Mouse (Mus musculus) spleen, adult 2 months (tissue): ENCODE measurements around the gene Arhgef40. TPM values are rescaled to one million over a fixed set of nuclear protein-coding genes. Genes with fewer than 3 reads are reported as not detected.
A peak's percentile ranks its signal among the peaks of the same experiment; 100 is the strongest.

Source experiments
- DNase-seq, 2 experiments: peaks; one replicate each; pipeline versions ENCODE4 v3.0.0 to v3.0.0-alpha.2; 2012 to 2021; ENCODE audit warnings: low spot score in 2 of 2, low read depth in 1 of 2
- H3K27ac ChIP-seq: fragments of 200-500 bp; 2 replicates; pipeline ENCODE4 v1.5.1; 2012; ENCODE audit warnings: low read length, inconsistent platforms; ENCODE audit not compliant: insufficient read depth
- H3K27me3 ChIP-seq: fragments of 200-500 bp; 2 replicates; pipeline ENCODE4 v1.6.1; 2012; ENCODE audit warnings: mild to moderate bottlenecking, moderate library complexity, low read length, inconsistent platforms; ENCODE audit not compliant: control insufficient read depth, insufficient read depth
- H3K36me3 ChIP-seq: fragments of 200-500 bp; 2 replicates; pipeline ENCODE4 v1.6.1; 2012; ENCODE audit warnings: mild to moderate bottlenecking, low read length, inconsistent platforms; ENCODE audit not compliant: control insufficient read depth, insufficient read depth
- H3K4me1 ChIP-seq: fragments of 200-500 bp; 2 replicates; pipeline ENCODE4 v1.6.1; 2011; ENCODE audit warnings: inconsistent platforms; ENCODE audit not compliant: control insufficient read depth, insufficient read depth, insufficient read length
- H3K4me3 ChIP-seq: fragments of 200-500 bp; 2 replicates; pipeline ENCODE4 v1.5.1; 2011; ENCODE audit warnings: mild to moderate bottlenecking, inconsistent platforms; ENCODE audit not compliant: insufficient read depth, insufficient read length; ENCODE audit errors: extremely low read depth
- CTCF ChIP-seq: fragments of 200-500 bp; IDR thresholded peaks from 2 replicates; pipeline ENCODE4 v1.5.1; 2011; ENCODE audit warnings: mild to moderate bottlenecking, inconsistent platforms; ENCODE audit not compliant: insufficient read depth, insufficient read length, insufficient replicate concordance; ENCODE audit errors: extremely low read depth
- POLR2A ChIP-seq: fragments of 200-500 bp; IDR thresholded peaks from 2 replicates; pipeline ENCODE4 v1.6.1; 2011; ENCODE audit warnings: low read depth, low read length, inconsistent platforms
- WGBS: fragments of 180-500 bp; shearing (Covaris S2); methylation state at CpG from one replicate; pipeline ENCODE4 v1.1.7; 2018; 5-methylcytosine and 5-hydroxymethylcytosine counted together
- polyA plus RNA-seq: library from polyadenylated mRNA; depleted of rRNA; stranded (reverse); fragments of >200 nt; gene quantifications from 2 replicates; pipeline ENCODE4 v1.2.3, GENCODE M21; 2012; rRNA removed

Arhgef40 gene
- polyA plus RNA-seq: 18.4 and 19.3 TPM in 2 replicates

DNA sequence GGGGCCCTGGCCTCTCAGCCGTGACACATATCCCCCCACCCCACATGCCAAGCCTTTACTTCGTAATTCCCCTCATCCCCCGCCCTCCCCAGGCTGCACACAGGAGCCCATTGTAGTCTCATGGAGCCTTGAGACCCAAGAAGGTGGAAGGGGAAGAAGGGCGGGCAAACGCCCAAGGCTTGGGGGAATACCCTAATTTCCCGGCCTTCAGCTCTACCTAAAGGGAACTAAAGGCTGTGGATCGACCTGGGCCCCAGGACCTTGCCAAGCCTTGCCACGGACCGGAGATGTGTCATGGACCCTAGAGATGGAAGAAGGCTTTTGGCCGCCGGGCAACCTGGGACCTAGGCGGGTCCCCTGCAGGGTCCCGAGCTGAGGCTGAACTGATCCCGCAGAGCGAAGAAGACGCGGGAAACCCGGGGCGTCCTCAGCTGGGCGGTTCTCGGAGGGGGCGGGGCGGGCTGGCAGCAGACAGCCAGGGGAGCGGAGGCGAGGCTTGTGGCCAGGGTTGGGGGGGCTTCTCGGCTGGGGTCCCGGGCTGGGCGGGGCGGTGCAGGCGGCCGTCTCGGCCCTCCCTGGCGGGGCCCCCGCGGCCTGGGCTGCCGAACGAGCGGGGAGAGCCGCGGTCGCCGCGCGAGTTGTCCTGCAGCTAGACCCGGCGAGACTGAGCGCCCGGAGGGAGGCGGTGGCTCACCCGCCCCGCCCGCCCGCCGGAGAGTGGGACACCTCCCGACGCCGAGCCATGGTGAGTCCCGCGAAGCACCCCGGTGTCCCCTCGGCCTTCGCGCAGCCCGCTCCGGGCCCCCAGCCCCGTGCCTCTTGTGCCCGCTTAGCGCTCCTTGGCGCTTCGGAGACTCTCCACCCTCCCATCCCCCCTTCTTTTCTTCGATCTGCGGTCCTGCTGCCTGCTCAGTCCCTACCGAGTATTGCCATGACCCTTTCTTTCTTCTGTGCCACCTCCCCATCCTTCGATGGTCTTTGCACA, at the start of gene Arhgef40:
Gene Arhgef40 (plus strand): TSS at position 473 of the 985 bp plus-strand sequence.
- 0 out of 2 replicates have a peak within 1 kb of the TSS, but pooled peaks have one; percentile 6 for H3K27ac ChIP-seq

DNA sequence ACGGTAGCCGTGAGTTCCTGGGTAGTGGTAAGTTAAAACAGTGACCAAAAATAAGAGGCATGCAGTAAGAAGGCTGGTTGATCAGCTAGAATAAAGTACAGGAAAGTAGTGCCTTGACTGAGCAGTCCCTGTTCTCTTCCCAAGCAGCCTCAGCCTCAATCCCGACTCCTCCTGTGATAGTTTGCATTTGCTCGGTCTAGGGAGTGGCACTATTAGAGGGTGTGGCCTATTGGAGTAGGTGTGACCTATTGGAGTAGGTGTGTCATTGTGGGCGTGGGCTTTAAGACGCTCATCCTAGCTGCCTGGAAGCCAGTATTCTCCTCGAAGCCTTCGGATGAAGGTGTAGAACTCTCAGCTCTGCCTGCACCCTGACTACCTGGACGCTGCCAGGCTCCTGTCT, 45.5 kb upstream of the Arhgef40 start:
- DNase-seq: no peak
- Histone ChIP-seq H3K27me3 (no peaks in the 10 kb centered on the region; the same call in 1 of the 2 replicates), H3K4me1 (no peaks in the 10 kb centered on the region), H3K4me3 (no peak overlapping the region), H3K36me3 (no peaks in the 10 kb centered on the region), H3K27ac (no peak overlapping the region)
- 92% methylated on average over 9 of the region's 9 CpGs for WGBS
- no peak for TF ChIP-seq CTCF
- TF ChIP-seq POLR2A: no peak

More for the DNA sequence above, at the start of gene Arhgef40:
- peaks cover 8% of the 10 kb centered on the region; the same call in 1 of the 2 replicates for H3K27me3 ChIP-seq
- TF ChIP-seq POLR2A (no peak), CTCF (no peak)
- H3K4me3 ChIP-seq: peak within 1 kb of the TSS; percentile 62
- peaks cover 12% of the 10 kb centered on the region for H3K4me1 ChIP-seq
- no peaks in the 10 kb centered on the region for H3K36me3 ChIP-seq
- WGBS: 1% methylated on average over 72 of the region's 74 CpGs
- DNase-seq: peak in 1 of 2 experiments; percentile 24

DNA sequence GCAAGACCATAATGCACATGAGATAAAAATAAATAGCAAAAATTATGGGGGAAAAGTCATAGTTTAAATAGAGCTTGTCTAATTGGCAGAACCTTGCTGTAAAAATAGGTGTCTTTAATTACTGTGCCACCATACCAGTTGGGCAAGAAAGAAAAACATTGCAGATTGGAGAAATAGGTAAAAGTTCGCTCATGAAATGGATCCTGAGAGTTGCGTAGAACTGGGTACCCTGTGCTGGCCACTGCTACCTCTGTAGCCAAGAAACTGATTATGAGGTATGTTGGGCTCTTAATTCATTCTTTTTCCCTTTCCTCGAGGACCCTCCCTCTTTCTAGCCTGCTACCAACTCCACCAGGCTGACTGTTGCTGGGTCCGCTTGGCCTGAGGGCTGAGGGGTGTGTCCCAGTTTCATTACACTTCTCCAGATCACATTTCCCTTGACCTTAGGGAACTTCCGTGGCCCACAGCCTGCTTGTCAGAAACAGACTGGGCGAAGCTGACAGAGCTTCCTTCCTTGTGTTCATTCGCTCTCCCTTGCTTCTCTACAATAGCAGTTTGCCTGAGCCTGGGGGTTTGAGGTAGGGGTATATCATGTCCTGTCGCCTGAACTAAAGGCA, 43.5 kb upstream of the Arhgef40 start:
- no peaks in the 10 kb centered on the region; the same call in 1 of the 2 replicates for H3K27me3 ChIP-seq
- H3K36me3 ChIP-seq: no peaks in the 10 kb centered on the region
- no peaks in the 10 kb centered on the region for H3K4me1 ChIP-seq
- no peak overlapping the region for H3K27ac ChIP-seq
- TF ChIP-seq POLR2A: no peak
- TF ChIP-seq CTCF: no peak
- WGBS: 49% methylated on average over 8 of the region's 8 CpGs
- DNase-seq: no peak
- no peak overlapping the region for H3K4me3 ChIP-seq

DNA sequence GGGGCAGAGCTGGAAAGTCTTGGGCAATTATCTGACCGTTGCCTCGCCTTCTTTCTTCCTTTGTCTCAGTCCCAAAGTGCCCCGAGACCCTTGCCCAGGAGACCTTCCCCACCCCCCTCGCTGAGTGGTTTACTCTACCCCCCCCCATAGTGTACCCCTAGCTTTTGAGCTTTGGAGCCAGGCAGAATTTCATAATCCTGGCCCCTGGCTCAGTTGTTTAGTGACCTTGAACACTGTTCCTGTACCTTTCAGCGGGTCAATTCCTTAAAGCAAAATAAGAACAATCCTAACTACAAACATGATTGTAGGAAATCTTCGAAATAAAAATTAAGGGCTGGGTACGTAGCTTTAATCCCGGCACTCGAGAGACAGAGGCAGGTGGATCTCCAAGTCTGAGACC, 42.9 kb upstream of the Arhgef40 start:
- TF ChIP-seq POLR2A (no peak), CTCF (no peak)
- DNase-seq: no peak
- H3K27me3 ChIP-seq: no peaks in the 10 kb centered on the region; the same call in 1 of the 2 replicates
- H3K36me3 ChIP-seq: no peaks in the 10 kb centered on the region
- 75% methylated on average over 9 of the region's 9 CpGs for WGBS
- no peak overlapping the region for H3K4me3 ChIP-seq
- no peaks in the 10 kb centered on the region for H3K4me1 ChIP-seq
- H3K27ac ChIP-seq: no peak overlapping the region

DNA sequence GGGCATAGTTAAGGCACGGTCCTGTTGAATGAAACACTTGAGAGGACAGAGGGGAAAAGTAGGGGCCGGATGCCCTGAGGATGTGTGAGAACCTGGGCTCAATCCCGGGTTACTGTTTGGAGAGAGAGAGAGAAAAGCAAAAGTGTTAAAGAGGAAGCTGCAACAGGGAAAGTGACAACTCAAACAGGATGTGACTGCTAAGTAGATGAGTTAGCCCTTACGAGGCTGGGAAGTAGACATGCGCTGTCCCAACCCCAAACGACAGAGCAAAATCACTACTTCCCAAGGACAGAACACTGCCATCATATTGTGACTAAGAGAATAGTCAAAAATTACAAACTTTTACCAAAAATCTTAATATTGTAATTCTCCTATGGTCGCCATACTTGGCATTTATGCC, 42.3 kb upstream of the Arhgef40 start:
- no peaks in the 10 kb centered on the region; the same call in 1 of the 2 replicates for H3K27me3 ChIP-seq
- TF ChIP-seq CTCF: no peak
- TF ChIP-seq POLR2A: no peak
- H3K4me3 ChIP-seq: no peak overlapping the region
- H3K36me3 ChIP-seq: no peaks in the 10 kb centered on the region
- 39% methylated on average over 7 of the region's 7 CpGs for WGBS
- H3K27ac ChIP-seq: no peak overlapping the region
- H3K4me1 ChIP-seq: no peaks in the 10 kb centered on the region
- DNase-seq: no peak

DNA sequence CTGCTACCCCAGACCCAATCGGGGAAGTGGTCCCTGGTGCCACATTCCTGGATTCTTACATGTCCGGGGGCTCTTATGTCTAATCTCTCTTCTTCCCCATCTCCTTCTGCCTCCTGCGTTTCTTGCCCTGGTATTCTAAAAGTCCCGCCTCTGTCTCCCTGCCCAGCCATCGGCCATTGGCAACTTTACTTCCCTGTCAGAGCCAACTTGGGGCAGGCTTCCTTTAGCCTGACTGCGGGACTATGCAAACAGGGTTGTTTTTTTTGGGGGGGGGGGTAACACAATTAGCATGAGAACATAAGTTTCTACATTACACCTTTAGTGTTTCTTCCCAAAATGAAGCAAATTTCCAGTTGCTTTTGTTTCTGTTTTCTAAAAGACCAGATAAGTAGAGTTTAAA, 41.2 kb upstream of the Arhgef40 start:
- WGBS: 79% methylated on average over 6 of the region's 6 CpGs
- Histone ChIP-seq H3K27ac (no peak overlapping the region), H3K36me3 (no peaks in the 10 kb centered on the region), H3K27me3 (no peaks in the 10 kb centered on the region), H3K4me3 (no peak overlapping the region), H3K4me1 (no peaks in the 10 kb centered on the region)
- no peak for DNase-seq
- TF ChIP-seq POLR2A (no peak), CTCF (no peak)

DNA sequence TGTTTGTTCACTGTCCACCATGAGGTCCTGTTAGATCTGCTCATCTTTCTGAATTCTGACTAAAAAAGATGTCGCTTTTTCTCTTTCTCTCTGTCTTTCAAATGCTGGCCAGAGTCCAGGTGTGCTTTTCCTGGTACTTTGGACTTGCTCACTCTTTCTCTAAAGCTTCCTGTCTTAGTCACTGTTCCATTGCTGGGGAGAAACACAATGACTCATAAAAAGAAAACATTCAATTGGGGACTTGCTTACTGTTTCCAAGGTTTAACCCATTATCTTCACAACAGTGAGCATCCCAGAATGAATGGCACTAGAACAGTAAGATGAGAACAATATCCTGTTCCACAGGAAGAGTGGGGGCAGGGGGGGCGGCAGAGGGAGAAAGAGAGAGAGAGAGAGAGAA, 24.2 kb upstream of the Arhgef40 start:
- no peak for DNase-seq
- Histone ChIP-seq H3K27me3 (no peaks in the 10 kb centered on the region), H3K4me3 (no peak overlapping the region), H3K36me3 (no peaks in the 10 kb centered on the region), H3K27ac (no peak overlapping the region), H3K4me1 (no peaks in the 10 kb centered on the region)
- TF ChIP-seq CTCF: no peak
- 78% methylated on average over 2 of the region's 2 CpGs for WGBS
